Mouse (Mus musculus): ENCODE results near the gene Lcmt2.

Lcmt2 gene

DNA sequence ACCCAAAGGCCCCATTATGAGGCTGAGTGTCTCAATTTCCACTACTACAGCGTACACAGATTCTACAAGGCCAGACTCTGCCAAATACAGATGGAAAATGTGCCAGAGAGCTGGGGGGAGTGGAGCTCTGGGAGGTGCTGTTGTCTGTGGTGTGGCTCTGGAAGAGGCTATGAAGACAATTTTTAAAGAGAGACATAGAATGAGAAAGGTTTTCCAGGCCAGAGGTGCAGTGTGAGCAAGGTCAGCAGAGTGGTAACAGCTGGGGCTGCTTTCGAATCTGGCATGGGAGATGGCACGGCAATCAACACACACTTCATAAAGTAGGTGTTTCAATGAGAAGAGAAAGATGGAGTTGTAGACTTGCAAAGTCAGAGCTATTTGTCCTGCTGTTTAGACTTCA lies 21.2 kb downstream of the Lcmt2 start:
- no peak for DNase-seq (ENCODE audit: low spot score in 2 of 2)

DNA sequence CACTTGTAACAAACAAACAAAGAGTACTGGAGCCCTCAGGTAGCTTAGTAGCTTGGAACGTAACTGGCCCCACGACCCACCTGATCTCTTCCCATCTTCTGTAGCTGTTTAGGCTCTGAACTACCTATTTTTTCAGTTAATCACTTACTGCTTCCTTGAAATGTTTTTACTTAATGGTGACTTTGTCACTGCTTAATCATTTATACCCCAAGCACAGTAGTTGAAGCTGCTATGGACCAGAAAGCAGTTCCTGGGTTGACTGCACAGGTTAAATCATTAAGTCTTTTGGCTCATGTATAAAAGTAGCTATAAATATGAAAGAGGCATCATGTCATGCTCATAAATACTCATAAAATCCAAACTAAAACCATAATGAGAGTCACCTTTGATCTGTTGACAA lies 25.0 kb downstream of the Lcmt2 start:
- no peak for DNase-seq (ENCODE audit: low spot score in 2 of 2)

DNA sequence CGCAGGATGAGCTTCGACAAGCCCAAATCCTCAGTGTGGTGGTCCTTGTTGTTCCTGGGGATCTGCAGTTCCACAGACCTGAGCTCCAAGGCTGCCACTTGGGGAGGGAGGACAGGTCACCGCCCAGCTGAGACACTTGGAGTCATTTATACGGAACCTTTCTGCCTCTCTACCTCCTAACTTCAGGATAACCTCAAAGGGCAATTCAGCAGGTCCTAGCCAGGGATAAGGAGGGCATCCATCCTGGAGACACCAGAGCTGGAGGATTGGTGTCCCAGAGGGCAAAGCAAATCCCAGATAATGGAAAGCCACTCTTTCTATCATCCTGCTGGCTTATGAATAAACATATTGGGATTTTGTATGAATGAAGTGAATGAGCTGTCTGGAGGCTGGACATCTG lies 30.8 kb downstream of the Lcmt2 start, which contains the start of gene Tgm7:
Gene Tgm7, minus strand, starts transcription at position 101 of the 400 bp plus-strand sequence.
- no peak for DNase-seq (ENCODE audit: low spot score in 2 of 2)

- no peak for DNase-seq (ENCODE audit: low spot score in 2 of 2)
Measured at GRCm38 (mm10) chr2:121105940-121106339, 34.5 kb downstream of the Lcmt2 start.

- DNase-seq (ENCODE audit: low spot score in 2 of 2), result peak; percentile 23 to 76
Measured at GRCm38 (mm10) chr2:121102051-121102450, 38.4 kb downstream of the Lcmt2 start.

DNA sequence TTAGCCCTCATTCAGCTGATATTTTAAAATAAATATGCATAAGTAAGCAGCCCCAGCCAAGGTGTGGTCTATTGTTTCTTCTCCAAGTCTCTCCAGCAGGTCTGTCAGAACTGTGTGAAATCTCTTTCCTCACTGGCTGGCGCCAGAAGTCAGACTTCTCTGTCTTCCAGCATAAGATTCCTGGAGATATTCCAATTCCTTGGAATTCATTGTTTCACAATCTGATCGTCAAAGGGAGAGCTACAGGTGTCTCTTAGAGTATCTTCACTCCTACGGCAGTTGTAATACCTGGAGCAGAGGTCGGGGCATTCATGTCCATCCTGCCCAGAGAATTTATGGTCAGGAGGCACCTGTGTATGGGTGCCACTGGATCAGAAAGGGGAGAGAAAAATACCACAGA lies 50.7 kb downstream of the Lcmt2 start:
- no peak for DNase-seq (ENCODE audit: low spot score in 2 of 2)

- DNase-seq (ENCODE audit: low spot score in 2 of 2), result no peak
Measured at GRCm38 (mm10) chr2:121088507-121088906, 51.9 kb downstream of the Lcmt2 start.

- DNase-seq (ENCODE audit: low spot score in 2 of 2), result no peak
Measured at GRCm38 (mm10) chr2:121085480-121086185, 54.8 kb downstream of the Lcmt2 start, which contains the start of gene Tgm5. Gene Tgm5 (minus strand): TSS chr2:121085841.

DNA sequence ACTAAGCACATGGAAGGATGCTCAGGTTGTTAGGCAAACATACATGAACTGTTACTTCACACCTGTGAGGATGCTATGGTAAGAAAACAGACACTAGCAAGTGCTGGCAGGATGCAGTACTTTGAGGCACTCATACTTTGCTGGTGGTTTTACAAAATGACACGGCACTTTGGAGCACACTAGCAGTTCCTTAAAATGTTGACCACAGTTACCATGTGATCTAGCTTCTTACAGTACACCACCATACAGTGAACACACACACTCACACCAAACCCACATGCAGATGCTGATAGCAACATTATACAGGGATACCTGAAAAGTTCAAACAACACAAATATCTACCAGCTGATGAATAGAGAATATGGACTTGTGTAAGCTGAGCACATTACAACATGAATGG lies 57.8 kb downstream of the Lcmt2 start:
- no peak for DNase-seq (ENCODE audit: low spot score in 2 of 2)

Data from spleen, postnatal 10 days (tissue).